Mouse (Mus musculus) embryonic facial prominence, embryonic 14.5 days (tissue): ENCODE data around the gene Hnrnpc. TPM values are rescaled to one million over a fixed set of nuclear protein-coding genes. Genes with fewer than 3 reads are reported as not detected.

Source experiments
- ATAC-seq: fragments of 200-750 bp; cut with Nextera tagmentation; 2 replicates; pipeline ENCODE4 v1.8.0; 2017; ENCODE audit warnings: low read depth, moderate number of reproducible peaks, moderate TSS enrichment
- DNase-seq: peaks from one replicate; pipeline ENCODE4 v3.0.0-alpha.2; 2015; ENCODE audit warnings: low spot score
- H3K27ac ChIP-seq: fragments of 300-500 bp; sonication (generic); replicated peaks from 2 replicates; pipeline ENCODE4 v1.5.1; 2014; ENCODE audit warnings: low read depth, mild to moderate bottlenecking, low read length, moderate library complexity
- H3K27me3 ChIP-seq: fragments of 300-500 bp; sonication (generic); replicated peaks from 2 replicates; pipeline ENCODE4 v1.6.1; 2014; ENCODE audit warnings: low read length; ENCODE audit not compliant: control insufficient read depth, insufficient read depth
- H3K36me3 ChIP-seq: fragments of 300-500 bp; sonication (generic); 2 replicates; pipeline ENCODE4 v1.6.1; 2014; ENCODE audit warnings: low read length, mixed read lengths; ENCODE audit not compliant: control insufficient read depth, insufficient read depth
- H3K4me1 ChIP-seq: fragments of 300-500 bp; sonication (generic); 2 replicates; pipeline ENCODE4 v1.6.1; 2014; ENCODE audit warnings: antibody characterized with exemption, low read length; ENCODE audit not compliant: control insufficient read depth, insufficient read depth
- H3K4me2 ChIP-seq: fragments of 300-500 bp; sonication (generic); 2 replicates; pipeline ENCODE4 v1.6.1; 2014; ENCODE audit warnings: low read depth, mild to moderate bottlenecking, low read length, moderate library complexity, mixed read lengths
- H3K4me3 ChIP-seq: fragments of 300-500 bp; sonication (generic); 2 replicates; pipeline ENCODE4 v1.5.1; 2014; ENCODE audit warnings: low read depth, mild to moderate bottlenecking, low read length
- H3K9ac ChIP-seq: fragments of 300-500 bp; sonication (generic); 2 replicates; pipeline ENCODE4 v1.6.1; 2014; ENCODE audit warnings: low read depth, mild to moderate bottlenecking, low read length, moderate library complexity, mixed read lengths
- H3K9me3 ChIP-seq: fragments of 300-500 bp; sonication (generic); 2 replicates; pipeline ENCODE4 v1.6.1; 2016; ENCODE audit warnings: low read length; ENCODE audit not compliant: control insufficient read depth
- WGBS: fragments of 180-500 bp; shearing (Covaris S2); extraction: QIAGEN DNeasy Blood & Tissue Kit; methylation state at CpG from one replicate; pipeline ENCODE4 v1.1.7; 2014; 5-methylcytosine and 5-hydroxymethylcytosine counted together
- polyA plus RNA-seq: library from polyadenylated mRNA; unstranded; fragments of >200 nt; fragmentation: Nextera tagmentation; extraction: Ambion mirVana; gene quantifications from 2 replicates; pipeline ENCODE4 v1.2.1, GENCODE M21; 2014

Gene Hnrnpc
- polyA plus RNA-seq, 1 experiment from 2014 or later = 498 TPM

GRCm38 (mm10) chr14:52133584-52133983 lies 29.8 kb upstream of the Hnrnpc start:
- Histone ChIP-seq H3K27ac (no peak overlapping the region), H3K4me2 (no peak overlapping the region), H3K36me3 (no peaks in the 10 kb centered on the region), H3K9me3 (no peaks in the 10 kb centered on the region), H3K9ac (no peak overlapping the region), H3K4me1 (no peaks in the 10 kb centered on the region), H3K4me3 (no peak overlapping the region), H3K27me3 (no peaks in the 10 kb centered on the region)
- DNase-seq = peak; percentile 22
- 76% methylated on average over 5 of the region's 5 CpGs for WGBS
- no peak for ATAC-seq

- H3K36me3 ChIP-seq = no peaks in the 10 kb centered on the region
- no peaks in the 10 kb centered on the region for H3K9me3 ChIP-seq
- H3K4me3 ChIP-seq = no peak overlapping the region
- DNase-seq (no peak), ATAC-seq (no peak)
- H3K4me2 ChIP-seq = no peak overlapping the region
- no peaks in the 10 kb centered on the region for H3K4me1 ChIP-seq
- no peaks in the 10 kb centered on the region for H3K27me3 ChIP-seq
- 91% methylated on average over 3 of the region's 3 CpGs for WGBS
- no peak overlapping the region for H3K9ac ChIP-seq
- H3K27ac ChIP-seq = no peak overlapping the region
Observed at GRCm38 (mm10) chr14:52124636-52125035, 20.8 kb upstream of the Hnrnpc start.

GRCm38 (mm10) chr14:52123918-52124317 lies 20.1 kb upstream of the Hnrnpc start:
- no peaks in the 10 kb centered on the region for H3K4me1 ChIP-seq
- H3K27me3 ChIP-seq = no peaks in the 10 kb centered on the region
- no peak overlapping the region for H3K9ac ChIP-seq
- no peaks in the 10 kb centered on the region for H3K9me3 ChIP-seq
- H3K4me2 ChIP-seq = no peak overlapping the region
- no peaks in the 10 kb centered on the region for H3K36me3 ChIP-seq
- no peak overlapping the region for H3K27ac ChIP-seq
- ATAC-seq (no peak), DNase-seq (peak; percentile 80)
- no peak overlapping the region for H3K4me3 ChIP-seq
- 20% methylated on average over 4 of the region's 4 CpGs for WGBS

GRCm38 (mm10) chr14:52120169-52120568 lies 16.3 kb upstream of the Hnrnpc start:
- H3K36me3 ChIP-seq = no peaks in the 10 kb centered on the region
- no peaks in the 10 kb centered on the region for H3K9me3 ChIP-seq
- H3K9ac ChIP-seq = peak overlapping the region; percentile 71; the same call in 1 of the 2 replicates
- H3K27me3 ChIP-seq = no peaks in the 10 kb centered on the region
- no peak for ATAC-seq
- no peak for DNase-seq
- 50% methylated on average over 7 of the region's 7 CpGs for WGBS
- peak overlapping the region; percentile 49; the same call in 1 of the 2 replicates for H3K4me3 ChIP-seq
- H3K4me1 ChIP-seq = no peaks in the 10 kb centered on the region
- H3K4me2 ChIP-seq = peak overlapping the region; percentile 84
- H3K27ac ChIP-seq = no peak overlapping the region

GRCm38 (mm10) chr14:52118823-52119608 lies 15.2 kb upstream of the Hnrnpc start:
- ATAC-seq = peak; percentile 91
- no peaks in the 10 kb centered on the region for H3K9me3 ChIP-seq
- peak overlapping the region; percentile 85 for H3K27ac ChIP-seq
- 1% methylated on average over 38 of the region's 38 CpGs for WGBS
- peak overlapping the region; percentile 71 for H3K9ac ChIP-seq
- peak overlapping the region; percentile 49 for H3K4me3 ChIP-seq
- peak; percentile 84 for DNase-seq
- H3K4me2 ChIP-seq = peak overlapping the region; percentile 84
- no peaks in the 10 kb centered on the region for H3K27me3 ChIP-seq
- no peaks in the 10 kb centered on the region for H3K36me3 ChIP-seq
- H3K4me1 ChIP-seq = no peaks in the 10 kb centered on the region

GRCm38 (mm10) chr14:52118456-52118822 lies 14.6 kb upstream of the Hnrnpc start:
- Histone ChIP-seq H3K4me1 (no peaks in the 10 kb centered on the region), H3K9ac (peak overlapping the region; percentile 71; the same call in 1 of the 2 replicates), H3K9me3 (no peaks in the 10 kb centered on the region), H3K27me3 (no peaks in the 10 kb centered on the region), H3K36me3 (no peaks in the 10 kb centered on the region), H3K4me3 (peak overlapping the region; percentile 49), H3K4me2 (peak overlapping the region; percentile 84), H3K27ac (peak overlapping the region; percentile 85; the same call in 1 of the 2 replicates)
- 25% methylated on average over 8 of the region's 8 CpGs for WGBS
- ATAC-seq (no peak), DNase-seq (no peak)

- Histone ChIP-seq H3K36me3 (no peaks in the 10 kb centered on the region), H3K4me3 (no peak overlapping the region), H3K9me3 (no peaks in the 10 kb centered on the region), H3K9ac (no peak overlapping the region), H3K4me1 (no peaks in the 10 kb centered on the region), H3K27ac (no peak overlapping the region), H3K4me2 (no peak overlapping the region), H3K27me3 (no peaks in the 10 kb centered on the region)
- DNase-seq (no peak), ATAC-seq (no peak)
- WGBS = 87% methylated on average over 5 of the region's 5 CpGs
Observed at GRCm38 (mm10) chr14:52117241-52117640, 13.4 kb upstream of the Hnrnpc start.

- Histone ChIP-seq H3K27ac (no peak overlapping the region), H3K4me1 (no peaks in the 10 kb centered on the region), H3K4me2 (no peak overlapping the region), H3K9me3 (no peaks in the 10 kb centered on the region), H3K36me3 (no peaks in the 10 kb centered on the region), H3K4me3 (no peak overlapping the region), H3K9ac (no peak overlapping the region), H3K27me3 (no peaks in the 10 kb centered on the region)
- 80% methylated on average over 1 of the region's 1 CpGs for WGBS
- DNase-seq (no peak), ATAC-seq (no peak)
Observed at GRCm38 (mm10) chr14:52114101-52114500, 10.3 kb upstream of the Hnrnpc start.

- H3K27me3 ChIP-seq = no peaks in the 10 kb centered on the region
- no peaks in the 10 kb centered on the region for H3K4me1 ChIP-seq
- H3K9ac ChIP-seq = no peak within 1 kb of the TSS
- H3K9me3 ChIP-seq = no peaks in the 10 kb centered on the region
- H3K36me3 ChIP-seq = no peaks in the 10 kb centered on the region
- ATAC-seq (no peak), DNase-seq (no peak)
- no peak within 1 kb of the TSS for H3K4me3 ChIP-seq
- no peak within 1 kb of the TSS for H3K4me2 ChIP-seq
- H3K27ac ChIP-seq = no peak within 1 kb of the TSS
- 82% methylated on average over 4 of the region's 4 CpGs for WGBS
Observed at GRCm38 (mm10) chr14:52110346-52110745, 6.5 kb upstream of the Hnrnpc start, which contains the start of gene Rpgrip1. TSS of gene Rpgrip1 (plus strand) at chr14:52110704.
